Mouse (Mus musculus): ENCODE data around the gene Lcmt1. TPM values are rescaled to one million over a fixed set of nuclear protein-coding genes. Genes with fewer than 3 reads are reported as not detected.

Lcmt1 gene
- total RNA-seq, 2 experiments from 2014 or later = 85.3 to 87.8 TPM

DNA sequence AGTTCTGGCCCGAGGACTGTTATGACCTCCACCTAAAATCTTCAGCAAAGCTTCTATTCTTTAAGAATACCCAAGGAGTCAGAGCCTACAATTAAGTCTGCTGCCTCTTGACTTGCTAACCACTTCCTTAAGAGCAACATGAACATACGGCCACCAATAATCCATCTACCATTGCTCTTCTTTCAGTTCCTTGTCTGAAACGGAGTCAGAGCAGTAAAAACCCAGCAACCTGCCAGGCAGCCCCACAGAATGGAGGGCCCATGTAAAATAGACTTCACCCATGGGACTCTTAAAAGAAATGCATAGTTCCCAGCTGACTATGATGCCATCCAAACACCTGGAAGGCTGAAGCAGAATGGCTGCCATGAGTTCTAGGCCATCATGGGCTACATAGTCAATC, 13.4 kb upstream of the Lcmt1 start:
- intact Hi-C loops (cut with DNase I) = no loop called here
- no peak for DNase-seq (ENCODE audit: low spot score in 2 of 2)

DNA sequence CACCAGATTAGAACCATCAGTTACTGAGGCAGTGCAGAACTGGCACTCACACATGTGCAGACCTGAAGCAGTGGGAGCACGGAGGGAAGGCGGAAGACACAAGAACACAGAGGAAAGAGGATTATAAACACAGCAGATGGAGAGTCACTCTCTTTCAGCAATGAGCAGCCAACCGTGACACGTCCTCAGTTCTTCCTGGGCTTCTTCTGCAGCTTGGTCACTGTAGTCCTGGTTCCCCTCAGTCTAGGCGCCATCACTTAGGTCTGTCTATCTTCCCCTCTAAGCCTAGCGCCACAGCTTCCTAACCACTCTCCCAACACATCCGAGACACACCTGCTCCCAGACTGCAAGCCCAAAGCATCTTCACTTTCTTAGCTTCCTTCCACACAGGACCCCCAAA, 10.5 kb upstream of the Lcmt1 start:
- no peak for DNase-seq (ENCODE audit: low spot score in 2 of 2)
- intact Hi-C loops (cut with DNase I) = no loop called here

DNA sequence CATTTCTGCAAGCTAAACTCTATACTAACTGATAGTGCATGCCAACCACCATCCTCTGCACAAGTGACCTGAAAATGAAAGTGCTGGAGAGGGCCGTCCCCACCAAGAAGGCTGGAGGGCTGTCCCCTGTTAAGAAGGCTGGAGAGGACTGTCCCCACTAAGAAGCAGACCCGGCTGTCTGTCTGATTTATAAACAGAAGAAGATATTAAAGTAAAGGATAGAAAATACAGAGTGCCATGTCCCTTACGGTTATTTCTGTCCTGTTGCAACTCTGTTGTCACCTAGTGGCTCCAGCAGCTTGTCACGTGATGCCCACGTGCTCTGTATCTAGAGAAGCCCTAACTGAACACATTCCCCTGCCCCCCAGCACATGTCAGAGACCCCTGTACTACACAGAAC, 9.4 kb upstream of the Lcmt1 start:
- no peak for DNase-seq (ENCODE audit: low spot score in 2 of 2)
- intact Hi-C loops (cut with DNase I) = loop anchor here (5.0 kb wide), 1 partner anchor 233 kb away; no protein-coding TSS in a partner anchor

GRCm38 (mm10) chr7:123361229-123361980, 8.2 kb upstream of the Lcmt1 start:
- DNase-seq (ENCODE audit: low spot score in 2 of 2) = no peak
- intact Hi-C loops (cut with DNase I) = loop anchor here (5.0 kb wide), 1 partner anchor 234 kb away; no protein-coding TSS in a partner anchor

GRCm38 (mm10) chr7:123362806-123363205, 6.8 kb upstream of the Lcmt1 start:
- intact Hi-C loops (cut with DNase I) = loop anchor here (5.0 kb wide), 1 partner anchor 236 kb away; no protein-coding TSS in a partner anchor
- no peak for DNase-seq (ENCODE audit: low spot score in 2 of 2)

GRCm38 (mm10) chr7:123363971-123364370, 5.6 kb upstream of the Lcmt1 start:
- intact Hi-C loops (cut with DNase I) = loop anchor here (5.0 kb wide), 1 partner anchor 237 kb away; no protein-coding TSS in a partner anchor

GRCm38 (mm10) chr7:123365876-123366741, 3.5 kb upstream of the Lcmt1 start:
- DNase-seq (ENCODE audit: low spot score in 2 of 2) = no peak
- intact Hi-C loops (cut with DNase I) = loop anchor here (5.0 kb wide), 2 partner anchors 69 to 159 kb away; no protein-coding TSS in a partner anchor

More at GRCm38 (mm10) chr7:123363971-123364370, 5.6 kb upstream of the Lcmt1 start:
- peak; percentile 38 to 89 for DNase-seq (ENCODE audit: low spot score in 2 of 2)

DNA sequence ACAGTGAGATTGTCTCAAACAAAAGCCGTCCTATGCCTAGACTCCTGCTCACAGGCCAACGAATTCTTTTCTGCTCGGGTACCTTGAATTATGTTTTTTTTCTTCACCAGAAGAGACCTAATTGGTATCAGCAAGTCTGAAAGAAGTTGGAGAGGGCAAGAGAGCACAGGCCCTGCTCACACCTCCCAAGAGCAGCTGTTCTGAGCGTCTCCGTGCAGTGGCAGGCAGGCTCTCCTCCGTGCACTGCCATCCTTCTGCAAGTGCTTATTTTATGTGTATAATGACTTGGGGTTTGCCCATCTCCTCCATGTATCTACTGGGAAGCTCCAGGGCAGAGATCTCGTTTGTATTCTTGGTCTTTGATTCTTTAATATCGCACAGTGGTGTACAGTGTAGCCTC, 2.8 kb upstream of the Lcmt1 start:
- intact Hi-C loops (cut with DNase I) = loop anchor here (5.0 kb wide), 2 partner anchors 70 to 160 kb away; no protein-coding TSS in a partner anchor

GRCm38 (mm10) chr7:123367218-123368150, 2.1 kb upstream of the Lcmt1 start:
- intact Hi-C loops (cut with DNase I) = loop anchor here (5.0 kb wide), 2 partner anchors 70 to 160 kb away; no protein-coding TSS in a partner anchor
- DNase-seq (ENCODE audit: low spot score in 2 of 2) = peak; percentile 16 to 81

More for the DNA sequence above, 2.8 kb upstream of the Lcmt1 start:
- DNase-seq (ENCODE audit: low spot score in 2 of 2) = no peak

GRCm38 (mm10) chr7:123368187-123368586, 1.4 kb upstream of the Lcmt1 start:
- intact Hi-C loops (cut with DNase I) = loop anchor here (5.0 kb wide), 2 partner anchors 71 to 161 kb away; no protein-coding TSS in a partner anchor
- DNase-seq (ENCODE audit: low spot score in 2 of 2) = no peak

- intact Hi-C loops (cut with DNase I) = loop anchor here (5.0 kb wide), 2 partner anchors 72 to 162 kb away; no protein-coding TSS in a partner anchor
- no peak for DNase-seq (ENCODE audit: low spot score in 2 of 2)
Measured at GRCm38 (mm10) chr7:123368778-123369746, 522 bp upstream of the Lcmt1 start.

- intact Hi-C loops (cut with DNase I) = no loop called here
- DNase-seq (ENCODE audit: low spot score in 2 of 2) = no peak
Measured at GRCm38 (mm10) chr7:123370700-123371099, 1.1 kb downstream of the Lcmt1 start.

DNA sequence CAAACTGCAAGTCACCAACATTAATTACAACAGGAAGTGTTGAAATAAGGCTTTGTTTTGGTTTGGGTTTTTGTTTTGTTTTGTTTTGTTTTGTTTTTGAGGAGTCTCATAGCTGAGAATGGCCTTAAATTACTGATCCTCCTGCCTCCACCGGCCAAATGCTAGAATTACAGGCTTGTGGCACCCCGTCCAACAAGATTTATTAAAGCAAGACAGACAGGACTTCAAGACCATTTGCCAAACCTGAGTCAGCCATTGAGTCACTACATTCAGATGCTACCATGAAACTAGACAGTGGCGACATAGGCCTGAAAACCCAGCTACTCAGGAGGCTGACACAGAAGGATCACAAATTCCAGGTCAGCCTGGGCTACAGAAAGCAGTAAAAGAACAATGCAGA, 1.9 kb downstream of the Lcmt1 start:
- intact Hi-C loops (cut with DNase I) = no loop called here
- DNase-seq (ENCODE audit: low spot score in 2 of 2) = no peak

DNA sequence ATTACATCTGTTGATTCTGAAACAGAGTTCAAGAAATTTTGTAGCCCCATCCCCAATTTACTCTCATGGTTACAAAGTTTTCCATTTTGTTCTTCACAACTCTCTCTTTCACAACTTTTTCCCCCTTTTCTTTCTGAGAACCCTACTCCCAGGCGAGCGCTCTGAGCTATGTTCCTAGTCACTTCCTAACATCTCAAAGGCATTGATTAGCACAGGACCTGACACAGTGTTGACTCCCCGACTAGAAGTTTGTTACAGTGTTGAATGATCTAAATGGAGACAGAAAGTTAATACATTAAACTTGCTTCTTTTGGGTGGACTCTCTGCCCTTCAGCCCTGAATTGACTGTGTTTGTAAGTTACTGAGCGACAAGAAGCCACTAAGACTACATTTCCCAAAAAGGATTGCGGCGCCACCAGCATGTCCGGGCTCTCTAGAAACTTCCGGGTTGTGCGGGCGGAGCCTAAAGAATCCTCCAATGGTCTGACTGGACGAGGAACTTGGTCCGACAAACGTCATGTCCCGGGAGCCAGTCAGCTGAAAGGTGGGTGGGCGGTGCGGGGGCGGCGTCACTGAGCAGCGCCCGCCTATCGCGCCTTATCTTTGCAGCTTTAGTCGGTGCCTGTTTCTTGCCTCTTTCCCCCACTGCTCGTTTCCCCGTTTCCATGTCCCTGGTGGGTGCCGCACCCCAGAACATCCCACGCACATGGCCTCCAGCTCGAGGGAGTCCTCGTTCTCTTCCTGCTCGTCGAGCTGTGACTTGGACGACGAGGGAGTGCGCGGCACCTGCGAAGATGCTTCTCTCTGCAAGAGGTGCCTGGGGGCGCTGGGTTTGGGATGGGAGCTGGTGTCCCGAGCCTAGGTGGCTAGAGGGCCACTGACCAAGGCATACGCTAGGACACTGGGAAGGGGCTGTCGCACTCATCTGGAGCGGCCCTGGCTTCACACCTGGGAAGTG, 8.1 kb downstream of the Lcmt1 start:
- DNase-seq (ENCODE audit: low spot score in 2 of 2) = peak; percentile 94 to 99
- intact Hi-C loops (cut with DNase I) = no loop called here

DNA sequence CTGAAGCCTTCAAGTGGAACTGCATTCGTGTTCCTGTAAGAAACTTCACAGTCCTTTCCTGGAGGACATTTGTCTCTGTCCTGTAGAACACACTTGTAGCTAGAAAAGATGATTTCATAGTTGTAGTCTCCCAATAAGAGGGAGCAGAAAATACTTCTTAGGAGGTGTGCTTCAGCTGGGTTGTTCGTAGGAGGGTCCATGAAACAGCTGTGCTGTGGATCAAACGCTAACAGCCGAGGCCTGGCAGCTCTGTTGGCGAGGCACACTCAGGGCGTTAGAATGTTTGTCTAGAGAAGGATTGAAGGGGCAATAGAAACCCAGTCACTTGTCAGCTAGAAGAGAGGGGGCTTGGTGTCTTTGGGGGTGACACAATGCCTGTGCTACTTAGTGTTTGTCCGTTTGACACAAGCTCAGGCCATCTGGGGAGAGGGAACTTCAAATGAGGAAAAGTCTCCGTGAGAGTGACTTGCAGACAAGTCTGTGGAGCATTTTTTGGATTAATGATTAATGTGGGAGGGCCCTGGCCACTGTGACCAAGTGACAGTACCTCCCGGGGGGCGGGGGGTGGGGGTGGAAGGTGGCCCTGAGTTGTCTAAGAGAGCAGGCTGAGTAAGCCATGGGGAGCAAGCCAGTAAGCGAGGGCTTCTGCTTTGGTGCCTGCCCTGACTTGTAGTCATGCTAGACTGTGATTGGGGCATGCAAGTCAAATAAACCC, 16.3 kb downstream of the Lcmt1 start:
- no peak for DNase-seq (ENCODE audit: low spot score in 2 of 2)
- intact Hi-C loops (cut with DNase I) = no loop called here

DNA sequence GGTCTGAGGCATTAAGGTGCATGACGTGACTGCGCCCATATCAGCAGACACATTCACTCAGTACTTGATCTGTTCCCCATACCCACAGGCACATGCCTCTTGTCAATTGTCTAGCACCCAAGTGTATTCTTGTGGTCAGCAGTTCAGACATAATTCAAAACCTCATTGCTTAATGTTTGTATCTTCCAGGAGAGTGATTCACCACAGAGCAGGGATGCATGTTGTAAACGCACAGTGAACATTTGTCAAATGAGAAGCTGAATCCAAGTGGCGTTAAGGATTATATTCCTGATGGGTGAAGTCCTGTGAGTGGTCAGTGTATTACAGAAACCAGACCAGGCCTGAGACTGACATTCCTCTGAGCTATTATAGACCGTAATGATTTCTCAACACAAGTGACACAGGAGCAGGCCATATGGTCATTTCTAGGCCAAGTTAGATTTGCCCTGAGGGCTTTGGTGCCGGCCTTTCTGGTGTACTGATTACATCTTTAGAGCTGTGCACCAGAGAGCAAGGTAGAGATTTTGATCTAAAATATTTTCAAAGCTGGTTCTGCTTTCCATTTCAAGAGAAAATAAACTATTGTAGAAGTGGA, 20.2 kb downstream of the Lcmt1 start:
- intact Hi-C loops (cut with DNase I) = loop anchor here (10.0 kb wide), 1 partner anchor 185 kb away; no protein-coding TSS in a partner anchor
- DNase-seq (ENCODE audit: low spot score in 2 of 2) = no peak

Data from left cerebral cortex, postnatal 25 days (tissue).